Mouse (Mus musculus) frontal cortex, adult 2 months (tissue): ENCODE measurements at regions not wholly inside any gene's neighbourhood (a gene's known extent, or its start where the extent isn't known, plus 50 kb on each side); places are given as distances from the start of the nearest gene placed in this dataset.
A peak's percentile ranks its signal among the peaks of the same experiment; 100 is the strongest.

Experiments
- DNase-seq, 2 experiments: peaks; one replicate each; pipeline ENCODE4 v3.0.0; 2022; ENCODE audit warnings: low spot score in 1 of 2; ENCODE audit errors: extremely low spot score in 1 of 2

- DNase-seq = no peak
These were observed 62.5 kb upstream of the Abcb5 start for GRCm38 (mm10) chr12:119028711-119029110.

GRCm38 (mm10) chr12:119028161-119028560 lies 61.9 kb upstream of the Abcb5 start:
- DNase-seq = no peak

GRCm38 (mm10) chr12:119027701-119028100 lies 61.5 kb upstream of the Abcb5 start:
- DNase-seq = peak in 1 of 2 experiments; percentile 46

- peak in 1 of 2 experiments; percentile 56 for DNase-seq
These were observed 60.1 kb upstream of the Abcb5 start for GRCm38 (mm10) chr12:119026311-119026710.

- peak; percentile 14 to 49 for DNase-seq
These were observed 57.8 kb upstream of the Abcb5 start for GRCm38 (mm10) chr12:119024063-119024462.
